Comparison of ENCODE assay signal across 19 mouse cellular contexts in genomic region chr9:52286104-52286503, GRCm38 (mm10).
A peak's percentile ranks its signal among the peaks of the same experiment; 100 is the strongest.
DNase-seq lines count a peak whose midpoint lies in the region; ATAC-seq and TF ChIP-seq lines count a peak whose summit lies in the region.
"Had no signal": no experiment of that assay in that cellular context is flagged by ENCODE, and none has a peak within 500 bp of the region (broad histone marks: within the 10 kb centered on the region; RNA-seq: fewer than 3 reads in every experiment).

No protein-coding gene starts in this region.

- H3K36me3 ChIP-seq in heart, embryonic 10.5 days: no peaks in the 10 kb centered on the region
- H3K36me3 ChIP-seq in kidney, embryonic 16.5 days (ENCODE audit: insufficient read depth, low read length): no peaks in the 10 kb centered on the region
- H3K36me3 ChIP-seq in forebrain, embryonic 16.5 days (ENCODE audit: control insufficient read depth, insufficient read depth): no peaks in the 10 kb centered on the region
- H3K36me3 ChIP-seq: hindbrain, embryonic 10.5 days; midbrain, embryonic 12.5 days had no signal

- peak overlapping the region; percentile 52; the same call in 1 of the 2 replicates for H3K27ac ChIP-seq in heart, embryonic 10.5 days
- no peak overlapping the region for H3K27ac ChIP-seq in kidney, embryonic 16.5 days (ENCODE audit: low read length)
- no peak overlapping the region for H3K27ac ChIP-seq in forebrain, embryonic 16.5 days (ENCODE audit: low read length)
- H3K27ac ChIP-seq: hindbrain, embryonic 10.5 days; liver, embryonic 14.5 days; midbrain, embryonic 12.5 days; stomach, postnatal 0 days had no signal

- H3K4me2 ChIP-seq in kidney, embryonic 16.5 days (replicated peaks; ENCODE audit: low read depth, low read length): no peak overlapping the region
- no peak overlapping the region for H3K4me2 ChIP-seq in forebrain, embryonic 16.5 days (ENCODE audit: low read length)
- H3K4me2 ChIP-seq: midbrain, embryonic 12.5 days had no signal

- H3K9ac ChIP-seq in kidney, embryonic 16.5 days (replicated peaks; ENCODE audit: low read length): no peak overlapping the region
- H3K9ac ChIP-seq in forebrain, embryonic 16.5 days (replicated peaks; ENCODE audit: low read depth, low read length): no peak overlapping the region; the same call in 1 of the 2 replicates
- H3K9ac ChIP-seq: liver, embryonic 14.5 days; midbrain, embryonic 12.5 days had no signal

- DNase-seq in heart, embryonic 10.5 days (ENCODE audit: low spot score): no peak
- no peak for DNase-seq in heart, adult 11 months
- DNase-seq in kidney, adult 11 months: no peak
- DNase-seq in brain, embryonic 14.5 days (ENCODE audit: low read depth): peak; percentile 48
- DNase-seq in ovary, postnatal 14 days (ENCODE audit: low spot score): no peak
- DNase-seq in ovary, adult 18-20 months (ENCODE audit: low spot score): no peak
- DNase-seq: cerebellum, adult 2 months; kidney, adult 2 months; layer of hippocampus, postnatal 36 days; left cerebral cortex, postnatal 4 days; lung, postnatal 36 days; thymus, postnatal 25 days had no signal

- 0% methylated on average over 1 of the region's 1 CpGs for WGBS in heart, embryonic 10.5 days
- 29% methylated on average over 1 of the region's 1 CpGs for WGBS in kidney, embryonic 16.5 days
- WGBS in forebrain, embryonic 16.5 days: 25% methylated on average over 1 of the region's 1 CpGs

- H3K9me3 ChIP-seq in heart, embryonic 10.5 days: no peaks in the 10 kb centered on the region
- no peaks in the 10 kb centered on the region for H3K9me3 ChIP-seq in kidney, embryonic 16.5 days (ENCODE audit: low read length)
- no peaks in the 10 kb centered on the region for H3K9me3 ChIP-seq in forebrain, embryonic 16.5 days (ENCODE audit: control insufficient read depth, low read length)
- H3K9me3 ChIP-seq: hindbrain, embryonic 10.5 days; midbrain, embryonic 12.5 days had no signal

- 0 out of 2 replicates have a peak overlapping the region, but pooled peaks have one; percentile 8 for H3K4me3 ChIP-seq in heart, embryonic 10.5 days
- H3K4me3 ChIP-seq in kidney, embryonic 16.5 days (ENCODE audit: low read length): no peak overlapping the region
- H3K4me3 ChIP-seq in forebrain, embryonic 16.5 days (replicated peaks; ENCODE audit: low read length): no peak overlapping the region
- H3K4me3 ChIP-seq: hindbrain, embryonic 10.5 days; midbrain, embryonic 12.5 days had no signal

- no peak for TF ChIP-seq POLR2A in brain, embryonic 14.5 days (IDR thresholded peaks at IDR 0.05; ENCODE audit: borderline replicate concordance, extremely low read depth, insufficient read depth, insufficient read length, poor library complexity, severe bottlenecking)

- peaks cover 25% of the 10 kb centered on the region for H3K4me1 ChIP-seq in heart, embryonic 10.5 days
- H3K4me1 ChIP-seq in kidney, embryonic 16.5 days (ENCODE audit: insufficient read depth, low read length): no peaks in the 10 kb centered on the region
- peaks cover 7% of the 10 kb centered on the region for H3K4me1 ChIP-seq in forebrain, embryonic 16.5 days (replicated peaks; ENCODE audit: control insufficient read depth, insufficient read depth, low read length)

- no peaks in the 10 kb centered on the region for H3K27me3 ChIP-seq in heart, embryonic 10.5 days (ENCODE audit: insufficient read depth, poor library complexity, severe bottlenecking)
- no peaks in the 10 kb centered on the region for H3K27me3 ChIP-seq in kidney, embryonic 16.5 days (ENCODE audit: insufficient read depth, low read length)
- H3K27me3 ChIP-seq in forebrain, embryonic 16.5 days (replicated peaks; ENCODE audit: control insufficient read depth, insufficient read depth, low read length): no peaks in the 10 kb centered on the region; the same call in 1 of the 2 replicates
- H3K27me3 ChIP-seq: Patski had no signal

- TF ChIP-seq CTCF in brain, embryonic 14.5 days (IDR thresholded peaks at IDR 0.05; ENCODE audit: borderline replicate concordance, extremely low read depth, insufficient read depth, insufficient read length): no peak

- peak; percentile 15; the same call in 1 of the 2 replicates for ATAC-seq in kidney, embryonic 16.5 days (ENCODE audit: low FRiP score, low TSS enrichment)
- peak; percentile 43; the same call in 1 of the 2 replicates for ATAC-seq in forebrain, embryonic 16.5 days
- ATAC-seq: Patski had no signal
